Mouse (Mus musculus): ENCODE data around the gene Gm12166.
A peak's percentile ranks its signal among the peaks of the same experiment; 100 is the strongest.

Gene Gm12166

DNA sequence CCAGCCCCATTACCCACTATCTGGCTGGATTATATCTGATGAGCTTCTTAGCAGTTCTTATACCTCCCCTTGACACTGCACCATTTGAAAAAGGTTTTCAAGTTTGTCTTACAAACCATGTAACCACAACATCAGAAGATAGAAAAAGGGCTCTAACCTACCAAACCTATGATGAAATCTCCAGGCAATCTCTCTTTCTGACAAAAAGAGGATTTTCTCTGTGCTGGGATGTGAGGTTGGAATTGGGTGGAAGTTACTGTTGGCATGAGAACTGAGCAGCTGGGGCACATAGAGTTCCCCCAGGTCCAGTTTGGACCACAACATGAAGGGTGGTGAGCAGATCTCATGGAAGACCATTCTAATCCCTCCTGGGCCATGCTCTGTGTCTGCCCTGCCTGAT is 30.3 kb downstream of the Gm12166 start:
- no peak for DNase-seq (ENCODE audit: low spot score in 2 of 2)

- no peak for DNase-seq (ENCODE audit: low spot score in 2 of 2)
These were observed 31.9 kb downstream of the Gm12166 start for GRCm38 (mm10) chr11:46020246-46020645.

GRCm38 (mm10) chr11:46016061-46016460 is 36.1 kb downstream of the Gm12166 start:
- peak; percentile 82 to 84 for DNase-seq (ENCODE audit: low spot score in 2 of 2)

Data from right cerebral cortex, adult 2 months (tissue).